Mouse (Mus musculus) hindbrain, embryonic 15.5 days (tissue): Measurements from ENCODE around the gene Ptgr2. TPM values are rescaled to one million over a fixed set of nuclear protein-coding genes. Genes with fewer than 3 reads are reported as not detected.

Experiments used
- ATAC-seq: fragments of 200-750 bp; cut with Nextera tagmentation; 2 replicates; pipeline ENCODE4 v1.8.0; 2017; ENCODE audit warnings: low read depth, moderate number of reproducible peaks, moderate TSS enrichment; ENCODE audit not compliant: low FRiP score
- H3K27ac ChIP-seq: fragments of 300-500 bp; sonication (generic); replicated peaks from 2 replicates; pipeline ENCODE4 v1.5.1; 2015; ENCODE audit warnings: mild to moderate bottlenecking, inconsistent platforms
- H3K27me3 ChIP-seq: fragments of 300-500 bp; sonication (generic); 2 replicates; pipeline ENCODE4 v1.6.1; 2015; ENCODE audit warnings: control low read depth, inconsistent platforms
- H3K36me3 ChIP-seq: fragments of 300-500 bp; sonication (generic); 2 replicates; pipeline ENCODE4 v1.6.1; 2015; ENCODE audit warnings: control low read depth, inconsistent platforms
- H3K4me1 ChIP-seq: fragments of 300-500 bp; sonication (generic); replicated peaks from 2 replicates; pipeline ENCODE4 v1.6.1; 2015; ENCODE audit warnings: control low read depth, inconsistent platforms
- H3K4me2 ChIP-seq: fragments of 300-500 bp; sonication (generic); 2 replicates; pipeline ENCODE4 v1.6.1; 2015; ENCODE audit warnings: moderate library complexity, mild to moderate bottlenecking, inconsistent platforms
- H3K4me3 ChIP-seq: fragments of 300-500 bp; sonication (generic); 2 replicates; pipeline ENCODE4 v1.5.1; 2015; ENCODE audit warnings: mild to moderate bottlenecking, inconsistent platforms
- H3K9ac ChIP-seq: fragments of 300-500 bp; sonication (generic); 2 replicates; pipeline ENCODE4 v1.6.1; 2015; ENCODE audit warnings: inconsistent platforms
- H3K9me3 ChIP-seq: fragments of 300-500 bp; sonication (generic); 2 replicates; pipeline ENCODE4 v1.6.1; 2016; ENCODE audit warnings: control low read depth, inconsistent platforms
- WGBS: fragments of 180-500 bp; shearing (Covaris S2); methylation state at CpG from one replicate; pipeline ENCODE4 v1.1.7; 2015; 5-methylcytosine and 5-hydroxymethylcytosine counted together
- polyA plus RNA-seq: library from polyadenylated mRNA; unstranded; fragments of >200 nt; fragmentation: Nextera tagmentation; extraction: Ambion mirVana; gene quantifications from 2 replicates; pipeline ENCODE4 v1.2.1, GENCODE M21; 2015

Gene Ptgr2
- polyA plus RNA-seq, 1 experiment from 2014 or later, result 13.6 TPM

- no peak overlapping the region for H3K9ac ChIP-seq
- no peak for ATAC-seq
Observed at GRCm38 (mm10) chr12:84275288-84275687, 9.7 kb upstream of the Ptgr2 start.

DNA sequence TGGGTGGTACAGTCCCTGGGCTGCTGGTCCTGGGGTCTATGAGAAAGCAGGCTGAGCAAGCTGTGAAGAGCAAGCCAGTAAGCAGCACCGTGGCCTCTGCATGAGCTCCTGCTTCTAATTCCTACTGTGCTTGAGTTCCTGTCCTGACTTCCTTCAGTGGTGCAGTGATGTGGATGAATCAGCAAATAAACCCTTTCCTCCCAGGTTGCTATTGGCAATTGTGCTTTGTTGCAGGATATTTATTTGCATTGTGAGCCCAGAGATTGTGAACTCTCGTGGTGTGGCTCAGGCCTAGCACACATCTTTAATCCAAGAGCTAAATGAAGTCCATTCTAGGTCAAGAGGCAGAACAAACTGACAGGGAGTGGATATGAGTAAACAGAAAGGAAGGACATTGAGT is 8.7 kb upstream of the Ptgr2 start:
- Histone ChIP-seq H3K36me3 (no peaks in the 10 kb centered on the region), H3K27ac (no peak overlapping the region), H3K4me2 (no peak overlapping the region), H3K9me3 (no peaks in the 10 kb centered on the region), H3K9ac (no peak overlapping the region), H3K4me1 (no peaks in the 10 kb centered on the region), H3K4me3 (no peak overlapping the region), H3K27me3 (no peaks in the 10 kb centered on the region)
- 76% methylated on average over 2 of the region's 2 CpGs for WGBS
- ATAC-seq, result no peak

More at GRCm38 (mm10) chr12:84275288-84275687, 9.7 kb upstream of the Ptgr2 start:
- H3K4me2 ChIP-seq, result no peak overlapping the region
- H3K27me3 ChIP-seq, result no peaks in the 10 kb centered on the region
- no peaks in the 10 kb centered on the region for H3K9me3 ChIP-seq
- H3K36me3 ChIP-seq, result no peaks in the 10 kb centered on the region
- 90% methylated on average over 9 of the region's 9 CpGs for WGBS
- H3K4me1 ChIP-seq, result no peaks in the 10 kb centered on the region
- H3K4me3 ChIP-seq, result no peak overlapping the region
- H3K27ac ChIP-seq, result no peak overlapping the region

DNA sequence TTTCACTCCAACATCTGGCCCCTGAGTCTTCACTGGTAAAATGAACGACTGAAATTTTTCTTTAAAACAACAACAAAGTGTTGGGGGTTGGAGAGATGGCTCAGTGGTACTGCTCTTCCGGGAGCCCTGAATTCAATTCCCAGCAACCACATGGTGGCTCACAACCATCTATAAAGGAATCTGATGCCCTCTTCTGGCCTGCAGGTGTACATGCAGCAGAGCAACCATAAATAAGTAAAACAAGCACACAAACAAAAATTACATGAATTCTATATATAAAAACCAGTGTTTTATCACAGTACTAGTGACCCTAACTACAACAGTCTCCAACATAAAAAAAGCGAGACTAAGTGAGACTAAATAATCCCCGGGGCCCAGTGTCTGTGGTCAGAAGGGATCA is 8.2 kb upstream of the Ptgr2 start:
- H3K27ac ChIP-seq, result no peak overlapping the region
- no peak overlapping the region for H3K4me3 ChIP-seq
- WGBS, result 86% methylated on average over 4 of the region's 4 CpGs
- no peaks in the 10 kb centered on the region for H3K27me3 ChIP-seq
- ATAC-seq, result no peak
- no peak overlapping the region for H3K9ac ChIP-seq
- H3K4me1 ChIP-seq, result no peaks in the 10 kb centered on the region
- no peak overlapping the region for H3K4me2 ChIP-seq
- H3K9me3 ChIP-seq, result no peaks in the 10 kb centered on the region
- H3K36me3 ChIP-seq, result no peaks in the 10 kb centered on the region

DNA sequence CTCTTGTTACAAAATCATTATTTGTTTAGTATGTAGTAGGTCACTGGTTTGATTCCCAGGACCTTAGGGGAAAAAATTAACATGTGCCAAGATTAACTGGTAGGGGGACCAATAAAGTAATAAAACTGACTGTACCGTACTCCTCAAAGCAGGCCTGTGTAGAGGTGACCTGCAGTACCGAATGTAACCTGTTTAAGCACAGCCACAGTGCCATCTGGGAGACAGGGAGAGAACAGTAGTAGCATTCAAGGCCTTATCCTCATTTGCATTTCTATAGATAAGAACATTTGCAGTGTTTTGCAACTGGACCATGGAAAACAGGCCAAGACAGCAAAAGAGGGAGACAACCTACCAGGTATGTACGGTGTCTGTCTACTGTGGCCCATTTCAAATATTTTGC is 7.2 kb upstream of the Ptgr2 start:
- 36% methylated on average over 3 of the region's 3 CpGs for WGBS
- ATAC-seq, result no peak

GRCm38 (mm10) chr12:84278901-84279300 is 6.1 kb upstream of the Ptgr2 start:
- Histone ChIP-seq H3K4me1 (no peaks in the 10 kb centered on the region), H3K27me3 (no peaks in the 10 kb centered on the region), H3K4me3 (no peak overlapping the region), H3K27ac (no peak overlapping the region), H3K36me3 (no peaks in the 10 kb centered on the region), H3K9me3 (no peaks in the 10 kb centered on the region), H3K9ac (no peak overlapping the region), H3K4me2 (no peak overlapping the region)
- WGBS, result 71% methylated on average over 7 of the region's 7 CpGs
- ATAC-seq, result no peak

More for the DNA sequence above, 7.2 kb upstream of the Ptgr2 start:
- H3K4me1 ChIP-seq, result no peaks in the 10 kb centered on the region
- H3K9ac ChIP-seq, result no peak overlapping the region
- no peaks in the 10 kb centered on the region for H3K36me3 ChIP-seq
- H3K4me2 ChIP-seq, result no peak overlapping the region
- no peak overlapping the region for H3K4me3 ChIP-seq
- H3K27me3 ChIP-seq, result no peaks in the 10 kb centered on the region
- H3K27ac ChIP-seq, result no peak overlapping the region
- no peaks in the 10 kb centered on the region for H3K9me3 ChIP-seq

DNA sequence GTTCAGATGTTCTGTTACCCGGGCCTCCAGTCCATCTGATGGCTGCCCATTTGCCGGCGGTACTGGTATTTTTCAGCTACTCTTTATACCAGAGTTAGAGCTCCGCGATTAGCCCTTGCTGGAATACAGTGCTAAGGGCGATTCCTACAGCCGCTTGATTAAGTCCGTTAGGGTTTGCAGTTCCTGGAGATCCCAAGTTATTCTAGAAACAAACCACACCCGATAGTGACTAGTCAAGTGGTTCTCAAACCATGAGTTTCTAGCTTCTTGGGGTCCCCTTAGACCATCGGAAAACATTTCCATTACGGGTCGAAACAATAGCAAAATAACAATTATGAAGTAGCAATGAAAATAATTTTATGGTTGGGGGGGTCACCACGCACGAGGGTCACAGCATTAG is 641 bp upstream of the Ptgr2 start:
- Histone ChIP-seq H3K9me3 (no peaks in the 10 kb centered on the region), H3K4me3 (no peak overlapping the region; the same call in 1 of the 2 replicates), H3K9ac (no peak overlapping the region), H3K36me3 (no peaks in the 10 kb centered on the region), H3K4me1 (peaks cover 15% of the 10 kb centered on the region), H3K4me2 (peak overlapping the region; percentile 80), H3K27ac (no peak overlapping the region), H3K27me3 (no peaks in the 10 kb centered on the region)
- 79% methylated on average over 14 of the region's 14 CpGs for WGBS
- no peak for ATAC-seq

- ATAC-seq, result no peak; the same call in 1 of the 2 replicates
- WGBS, result 30% methylated on average over 8 of the region's 8 CpGs
- H3K27ac ChIP-seq, result peak overlapping the region; percentile 73
Observed at GRCm38 (mm10) chr12:84285593-84285968, 549 bp downstream of the Ptgr2 start.

DNA sequence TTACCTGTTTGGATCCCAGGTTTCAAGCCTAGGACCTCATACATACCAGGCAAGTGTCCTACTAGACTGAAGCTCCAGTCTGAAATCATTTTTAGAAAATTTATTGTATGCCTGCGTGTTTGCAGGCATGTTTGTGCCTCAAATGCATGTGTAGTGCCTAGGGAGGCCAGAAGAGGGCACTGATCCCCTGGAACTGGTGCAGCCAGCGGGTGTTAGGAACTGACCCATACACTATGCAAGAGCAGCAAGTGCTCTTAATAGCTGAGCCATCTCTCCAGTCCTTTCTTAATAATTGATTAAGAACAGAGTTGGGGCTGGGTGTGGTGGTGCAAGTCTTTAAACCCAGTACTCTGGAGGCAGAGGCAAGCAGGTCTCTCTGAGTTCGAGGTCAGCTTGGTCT is 3.4 kb downstream of the Ptgr2 start:
- H3K4me1 ChIP-seq, result peaks cover 15% of the 10 kb centered on the region
- 58% methylated on average over 3 of the region's 3 CpGs for WGBS
- ATAC-seq, result no peak

More at GRCm38 (mm10) chr12:84285593-84285968, 549 bp downstream of the Ptgr2 start:
- Histone ChIP-seq H3K9ac (peak overlapping the region; percentile 60), H3K9me3 (no peaks in the 10 kb centered on the region), H3K4me2 (peak overlapping the region; percentile 80), H3K36me3 (no peaks in the 10 kb centered on the region), H3K4me1 (peaks cover 15% of the 10 kb centered on the region), H3K4me3 (peak overlapping the region; percentile 60), H3K27me3 (no peaks in the 10 kb centered on the region)

DNA sequence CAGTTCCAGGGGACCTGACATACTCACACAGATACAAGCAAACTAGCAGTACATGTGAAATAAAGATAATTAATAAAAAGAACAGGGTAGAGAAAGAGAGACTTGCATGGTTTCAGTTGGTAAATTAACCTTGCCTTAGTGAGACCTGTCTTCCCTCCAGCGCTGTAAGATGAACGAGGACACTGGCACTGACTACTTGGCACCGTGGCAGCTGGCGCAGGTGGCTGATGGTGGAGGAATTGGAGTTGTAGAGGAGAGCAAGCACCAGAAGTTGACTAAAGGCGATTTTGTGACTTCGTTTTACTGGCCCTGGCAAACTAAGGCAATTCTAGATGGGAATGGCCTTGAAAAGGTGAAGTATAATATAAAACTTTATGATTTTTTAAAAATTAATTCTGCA is 12.8 kb downstream of the Ptgr2 start:
- H3K27me3 ChIP-seq, result no peaks in the 10 kb centered on the region
- H3K9me3 ChIP-seq, result no peaks in the 10 kb centered on the region
- H3K27ac ChIP-seq, result no peak overlapping the region
- H3K4me2 ChIP-seq, result no peak overlapping the region
- H3K36me3 ChIP-seq, result peaks cover 26% of the 10 kb centered on the region
- no peak overlapping the region for H3K9ac ChIP-seq
- H3K4me3 ChIP-seq, result no peak overlapping the region
- H3K4me1 ChIP-seq, result no peaks in the 10 kb centered on the region
- no peak for ATAC-seq
- 90% methylated on average over 6 of the region's 6 CpGs for WGBS

More for the DNA sequence above, 3.4 kb downstream of the Ptgr2 start:
- no peak overlapping the region for H3K9ac ChIP-seq
- H3K4me3 ChIP-seq, result no peak overlapping the region
- H3K4me2 ChIP-seq, result no peak overlapping the region
- peaks cover 6% of the 10 kb centered on the region; the same call in 1 of the 2 replicates for H3K36me3 ChIP-seq
- H3K27ac ChIP-seq, result no peak overlapping the region
- H3K9me3 ChIP-seq, result no peaks in the 10 kb centered on the region
- H3K27me3 ChIP-seq, result no peaks in the 10 kb centered on the region

- Histone ChIP-seq H3K9me3 (no peaks in the 10 kb centered on the region), H3K4me3 (no peak overlapping the region), H3K27me3 (no peaks in the 10 kb centered on the region), H3K36me3 (peaks cover 23% of the 10 kb centered on the region), H3K9ac (no peak overlapping the region), H3K4me1 (no peaks in the 10 kb centered on the region), H3K27ac (no peak overlapping the region), H3K4me2 (no peak overlapping the region)
- ATAC-seq, result no peak
- 96% methylated on average over 2 of the region's 2 CpGs for WGBS
Observed at GRCm38 (mm10) chr12:84299265-84299664, 14.2 kb downstream of the Ptgr2 start.

DNA sequence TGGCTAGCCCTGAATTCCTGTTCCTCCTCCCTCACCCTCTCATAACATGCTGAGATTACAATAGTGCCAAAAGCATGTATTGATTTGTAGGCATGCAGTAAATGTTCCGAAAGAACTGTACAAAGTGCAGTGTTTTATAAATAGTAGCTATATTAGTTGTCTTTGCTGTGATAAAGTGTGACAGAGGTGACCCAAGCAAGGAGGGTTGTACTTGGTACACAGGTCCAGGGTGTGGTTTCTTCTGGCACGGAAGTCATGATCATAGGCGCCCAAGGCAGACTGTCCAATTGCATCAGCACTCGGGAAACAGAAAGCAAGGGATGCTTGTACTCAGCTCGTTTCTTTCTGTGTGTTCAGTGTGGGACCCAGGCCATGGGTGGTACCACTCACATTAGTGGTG is 19.1 kb downstream of the Ptgr2 start:
- Histone ChIP-seq H3K4me3 (no peak overlapping the region), H3K27ac (no peak overlapping the region), H3K4me1 (no peaks in the 10 kb centered on the region), H3K27me3 (no peaks in the 10 kb centered on the region), H3K9me3 (no peaks in the 10 kb centered on the region), H3K36me3 (peaks cover 16% of the 10 kb centered on the region; the same call in 1 of the 2 replicates), H3K4me2 (no peak overlapping the region), H3K9ac (no peak overlapping the region)
- 92% methylated on average over 5 of the region's 5 CpGs for WGBS
- no peak for ATAC-seq

- Histone ChIP-seq H3K9ac (no peak overlapping the region), H3K4me2 (no peak overlapping the region), H3K36me3 (peaks cover 14% of the 10 kb centered on the region; the same call in 1 of the 2 replicates), H3K4me1 (no peaks in the 10 kb centered on the region), H3K27ac (no peak overlapping the region), H3K27me3 (no peaks in the 10 kb centered on the region), H3K4me3 (no peak overlapping the region), H3K9me3 (no peaks in the 10 kb centered on the region)
- ATAC-seq, result no peak
- WGBS, result 100% methylated on average over 1 of the region's 1 CpGs
Observed at GRCm38 (mm10) chr12:84304554-84304953, 19.5 kb downstream of the Ptgr2 start.

DNA sequence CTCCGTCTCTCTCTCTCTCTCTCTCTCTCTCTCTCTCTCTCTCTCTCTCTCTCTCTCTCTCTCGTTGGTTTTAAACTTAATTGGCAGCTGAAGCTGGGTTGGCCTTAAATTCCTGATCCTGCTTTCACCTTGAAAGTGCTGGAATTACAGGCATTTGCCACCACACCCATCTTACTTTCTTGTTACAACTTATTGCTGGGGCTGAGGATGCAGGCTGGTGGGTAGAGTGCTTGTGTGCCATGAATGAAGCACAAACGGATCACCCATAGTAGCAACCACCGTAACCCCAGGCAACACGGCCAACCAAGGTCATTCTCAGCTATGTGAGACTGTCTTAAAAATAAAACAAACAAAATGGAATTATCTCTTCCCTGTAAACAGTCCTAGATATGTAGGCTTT is 26.3 kb downstream of the Ptgr2 start:
- H3K36me3 ChIP-seq, result 0 out of 2 replicates have a peak, but pooled peaks cover 5% of the 10 kb centered on the region
- H3K4me2 ChIP-seq, result no peak overlapping the region
- no peak overlapping the region for H3K4me3 ChIP-seq
- no peaks in the 10 kb centered on the region for H3K27me3 ChIP-seq
- ATAC-seq, result no peak
- H3K4me1 ChIP-seq, result peaks cover 6% of the 10 kb centered on the region
- no peaks in the 10 kb centered on the region for H3K9me3 ChIP-seq
- no peak overlapping the region for H3K27ac ChIP-seq
- 83% methylated on average over 4 of the region's 5 CpGs for WGBS
- no peak overlapping the region for H3K9ac ChIP-seq
